Mouse (Mus musculus) kidney, postnatal 4 days (tissue): ENCODE measurements at regions not wholly inside any gene's neighbourhood (a gene's known extent, or its start where the extent isn't known, plus 50 kb on each side); places are given as distances from the start of the nearest gene placed in this dataset.
"Not testable (repeated sequence)": the region's sequence is repeated elsewhere in the genome, so short reads cannot be mapped to it uniquely, and the experiment has no call there.

Experiments used
- DNase-seq, 2 experiments: peaks; one replicate each; pipeline ENCODE4 v3.0.0; 2021; ENCODE audit warnings: mixed read lengths in 2 of 2

DNA sequence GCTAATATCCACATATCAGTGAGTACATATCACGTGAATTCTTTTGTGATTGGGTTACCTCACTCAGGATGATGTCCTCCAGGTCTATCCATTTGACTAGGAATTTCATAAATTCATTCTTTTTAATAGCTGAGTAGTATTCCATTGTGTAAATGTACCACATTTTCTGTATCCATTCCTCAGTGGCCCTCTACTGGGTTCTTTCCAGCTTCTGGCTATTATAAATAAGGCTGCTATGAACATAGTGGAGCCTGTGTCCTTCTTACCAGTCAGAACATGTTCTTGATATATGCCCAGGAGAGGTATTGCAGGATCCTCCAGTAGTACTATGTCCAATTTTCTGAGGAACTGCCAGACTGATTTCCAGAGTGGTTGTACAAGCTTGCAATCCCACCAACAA, 884.0 kb upstream of the Lrrc4c start:
- not testable (repeated sequence) for DNase-seq

DNA sequence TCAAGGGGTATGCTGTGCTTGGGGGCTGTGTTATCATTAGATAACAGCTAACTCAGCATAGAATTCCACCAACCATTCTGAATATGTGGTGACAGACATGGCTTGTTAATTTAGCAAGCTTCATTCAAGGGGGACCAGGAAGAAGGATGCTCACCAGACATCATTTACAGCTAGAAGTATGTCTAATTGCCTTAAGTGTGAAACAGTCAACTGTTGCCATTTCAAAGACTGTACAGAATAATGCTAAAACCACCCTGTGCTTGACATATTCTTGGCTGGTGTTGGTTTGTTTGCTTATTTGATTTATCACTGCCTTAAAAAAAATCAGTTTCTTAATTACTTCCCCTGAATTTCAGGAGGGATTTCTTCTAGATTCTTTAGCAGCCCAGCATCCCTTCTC, 877.0 kb upstream of the Lrrc4c start:
- no peak for DNase-seq

DNA sequence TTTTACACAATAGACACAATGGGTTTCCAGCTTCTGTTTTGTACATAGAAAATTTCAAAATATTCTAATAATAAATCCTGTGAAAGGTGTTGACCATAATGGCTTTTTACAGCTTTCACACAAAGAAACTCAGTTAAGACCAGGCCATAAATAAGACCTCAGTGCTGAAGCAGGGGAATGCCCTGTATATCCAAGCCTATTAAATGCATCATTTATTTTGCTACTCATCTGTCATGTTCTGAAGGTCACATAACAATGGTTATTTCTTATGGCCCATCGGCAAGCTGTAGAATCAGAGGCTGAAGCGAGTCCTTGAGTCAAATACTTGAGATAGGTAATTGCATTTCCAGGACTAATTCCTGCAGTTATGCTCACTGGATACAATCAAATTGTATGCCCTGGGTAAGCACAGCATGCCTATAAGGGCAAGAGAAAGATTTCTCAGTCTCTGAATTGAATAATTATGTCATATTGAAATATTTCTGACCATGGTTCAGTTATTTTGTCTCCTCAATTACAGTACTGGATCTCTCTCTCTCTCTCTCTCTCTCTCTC, 874.6 kb upstream of the Lrrc4c start:
- DNase-seq, result no peak

DNA sequence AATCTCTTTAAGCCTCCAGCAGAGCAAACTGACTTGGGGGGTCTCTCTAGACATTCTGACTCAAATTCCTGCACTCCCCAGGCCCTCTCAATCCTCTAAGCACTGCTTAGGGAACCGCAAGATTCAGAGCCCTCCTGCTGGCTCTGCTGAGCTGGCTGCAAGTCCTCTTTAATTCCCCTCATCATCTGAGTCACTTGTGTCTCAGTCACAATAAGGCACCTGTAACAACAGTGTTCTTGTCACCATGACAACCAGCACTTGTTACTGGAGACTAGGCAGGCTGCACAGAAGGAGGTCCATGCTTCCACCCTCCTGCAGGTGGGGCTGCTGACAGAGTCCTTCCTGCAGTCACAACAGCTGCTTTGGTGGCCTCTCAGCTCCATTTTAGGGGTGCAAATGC, 869.1 kb upstream of the Lrrc4c start:
- DNase-seq, result no peak

DNA sequence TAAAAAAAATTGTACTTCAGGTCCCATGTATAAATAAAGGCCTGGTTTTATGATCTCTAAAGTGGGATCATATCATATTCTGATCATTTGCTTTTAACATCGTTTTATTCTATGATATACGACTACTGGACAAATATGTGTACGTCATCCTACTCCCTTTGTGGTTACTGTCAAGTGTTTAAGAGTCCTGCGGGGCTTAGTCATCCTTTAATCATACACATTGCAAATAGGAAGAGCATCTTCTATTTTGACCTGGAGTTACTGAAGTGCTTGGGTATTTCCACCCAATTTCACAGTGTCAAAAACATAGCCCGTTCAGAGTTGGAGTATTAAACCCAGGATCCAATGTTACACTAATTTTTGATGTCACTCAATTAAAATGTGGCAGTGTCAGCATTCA, 838.1 kb upstream of the Lrrc4c start:
- DNase-seq, result no peak

DNA sequence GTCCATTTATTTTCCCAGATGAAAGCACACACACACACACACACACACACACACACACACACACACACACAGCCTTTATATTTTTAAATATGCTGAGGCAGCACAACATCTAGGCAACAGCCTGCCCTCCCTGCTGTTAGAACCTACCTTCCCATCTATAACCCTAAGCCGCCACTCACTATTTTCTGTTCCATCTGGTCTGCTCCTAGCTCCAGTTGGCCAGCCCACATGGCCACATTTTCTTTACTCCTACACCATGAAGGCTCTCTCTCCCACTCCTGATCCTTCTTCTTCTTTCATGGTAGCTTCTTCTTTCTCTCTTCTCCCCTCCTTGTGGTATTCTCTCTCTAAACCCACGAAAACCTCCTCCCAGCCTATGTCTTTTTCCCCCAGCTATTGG, 834.6 kb upstream of the Lrrc4c start:
- DNase-seq, result no peak

DNA sequence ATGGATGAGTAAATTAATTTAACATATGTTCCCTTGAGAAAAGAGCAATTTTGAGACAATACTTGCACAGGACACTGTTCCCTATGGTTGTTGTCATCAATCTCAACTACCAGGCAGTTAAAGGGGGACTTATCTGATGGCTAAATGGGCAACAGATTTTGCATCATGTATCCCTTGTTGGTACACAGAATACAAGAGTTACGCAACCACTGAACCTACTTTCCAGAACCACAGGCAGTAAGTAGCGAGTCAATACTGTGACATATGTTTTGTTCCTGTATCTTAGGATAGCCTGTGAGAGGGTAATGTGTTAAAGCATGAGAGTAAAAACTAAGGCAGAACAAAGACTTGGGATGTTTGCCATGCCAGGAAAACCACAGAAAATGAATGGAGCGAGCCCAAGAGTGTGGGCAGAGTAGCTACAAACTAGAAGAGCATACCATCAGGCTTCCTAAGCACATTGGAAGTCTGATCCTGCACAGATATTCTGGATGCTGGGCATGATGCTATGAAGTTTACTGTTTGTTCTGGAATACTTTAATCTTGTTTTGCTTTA, 830.3 kb upstream of the Lrrc4c start:
- no peak for DNase-seq

DNA sequence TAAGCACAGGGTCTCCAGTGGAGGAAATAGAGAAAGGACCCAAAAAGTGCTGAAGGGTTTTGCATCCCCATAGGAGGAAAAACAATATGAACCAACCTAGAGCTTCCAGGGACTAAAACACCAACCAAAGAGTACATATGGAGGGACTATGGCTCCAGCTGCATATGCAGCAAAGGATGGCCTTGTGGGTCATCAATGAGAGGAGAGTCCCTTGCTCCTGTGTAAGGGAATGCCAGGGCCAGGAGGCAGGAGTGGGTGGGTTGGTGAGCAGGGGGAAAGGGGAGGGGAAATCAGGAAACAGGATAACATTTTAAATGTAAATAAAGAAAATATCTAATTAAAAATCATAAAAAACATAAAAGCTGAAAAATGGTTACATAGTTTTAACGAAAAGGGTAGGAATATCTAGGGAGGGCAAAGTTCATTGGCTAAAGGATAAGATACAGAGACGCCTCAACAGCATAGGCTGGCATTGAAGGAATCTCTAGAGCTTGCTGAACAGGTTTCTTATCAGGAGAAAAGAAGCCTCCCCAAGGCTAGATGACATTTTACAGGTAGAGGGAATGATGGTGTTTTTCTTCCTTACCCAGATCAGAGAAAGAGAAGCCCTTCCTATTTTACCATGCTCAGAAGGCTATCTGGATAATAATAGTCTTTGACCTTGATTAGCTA, 823.8 kb upstream of the Lrrc4c start:
- DNase-seq, result no peak

DNA sequence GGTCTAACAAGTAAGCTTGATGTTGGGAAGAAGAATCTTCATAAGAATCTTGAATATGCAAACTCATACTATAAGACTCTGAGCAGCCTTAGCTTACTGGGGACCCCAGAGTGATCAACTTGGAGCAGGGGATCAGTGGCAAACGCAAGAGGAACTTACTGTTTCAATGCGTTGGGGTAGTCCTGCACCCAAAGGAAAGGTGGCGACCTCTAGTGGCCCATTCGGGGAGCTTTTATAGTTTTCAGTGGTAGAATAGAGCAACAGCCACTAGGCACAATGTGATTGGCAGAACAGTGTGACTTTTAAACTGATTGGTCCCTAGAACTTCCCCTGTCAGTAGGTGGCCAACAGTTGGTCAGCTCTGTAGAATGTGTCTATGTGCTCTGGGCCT, 823.3 kb upstream of the Lrrc4c start:
- peak; percentile 27 to 33 for DNase-seq

DNA sequence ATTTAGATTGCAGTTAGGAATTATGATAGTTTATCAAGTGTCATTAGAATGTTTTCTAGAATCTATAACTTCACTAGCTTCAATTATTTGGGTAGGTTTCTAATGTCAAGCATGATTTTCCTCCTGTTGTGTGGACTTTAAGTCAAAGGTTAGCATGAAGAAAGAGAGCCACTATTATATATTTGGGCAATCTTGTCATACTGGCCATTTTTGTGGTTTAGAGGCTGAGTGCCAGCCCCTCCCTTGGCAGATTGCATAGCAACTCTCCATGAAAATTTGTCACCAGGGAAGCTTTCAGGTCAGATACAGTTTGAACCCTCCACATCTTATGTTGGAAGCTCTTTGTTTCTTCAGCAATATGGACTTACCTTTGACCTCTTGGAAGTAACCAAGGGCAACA, 806.7 kb upstream of the Lrrc4c start:
- DNase-seq, result no peak

DNA sequence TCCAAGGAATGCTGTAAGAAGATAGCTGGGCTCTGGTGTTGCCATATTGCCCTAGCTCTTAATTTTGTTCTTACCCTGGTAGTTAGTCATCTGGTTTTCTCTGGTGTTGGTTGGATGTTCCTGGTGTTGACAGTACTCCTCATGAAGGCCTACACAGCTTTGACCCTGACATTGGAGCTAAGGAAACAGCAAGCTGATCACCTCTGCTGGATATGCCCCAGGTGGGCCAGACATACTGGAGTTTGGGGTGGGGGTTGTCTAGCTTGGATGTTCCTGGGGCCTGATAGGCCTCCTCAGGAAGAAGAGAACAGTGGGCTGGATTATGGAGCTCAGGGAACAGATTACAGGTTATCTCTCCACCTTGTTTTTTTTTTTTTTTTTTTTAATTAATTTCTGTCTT, 796.3 kb upstream of the Lrrc4c start:
- no peak for DNase-seq

DNA sequence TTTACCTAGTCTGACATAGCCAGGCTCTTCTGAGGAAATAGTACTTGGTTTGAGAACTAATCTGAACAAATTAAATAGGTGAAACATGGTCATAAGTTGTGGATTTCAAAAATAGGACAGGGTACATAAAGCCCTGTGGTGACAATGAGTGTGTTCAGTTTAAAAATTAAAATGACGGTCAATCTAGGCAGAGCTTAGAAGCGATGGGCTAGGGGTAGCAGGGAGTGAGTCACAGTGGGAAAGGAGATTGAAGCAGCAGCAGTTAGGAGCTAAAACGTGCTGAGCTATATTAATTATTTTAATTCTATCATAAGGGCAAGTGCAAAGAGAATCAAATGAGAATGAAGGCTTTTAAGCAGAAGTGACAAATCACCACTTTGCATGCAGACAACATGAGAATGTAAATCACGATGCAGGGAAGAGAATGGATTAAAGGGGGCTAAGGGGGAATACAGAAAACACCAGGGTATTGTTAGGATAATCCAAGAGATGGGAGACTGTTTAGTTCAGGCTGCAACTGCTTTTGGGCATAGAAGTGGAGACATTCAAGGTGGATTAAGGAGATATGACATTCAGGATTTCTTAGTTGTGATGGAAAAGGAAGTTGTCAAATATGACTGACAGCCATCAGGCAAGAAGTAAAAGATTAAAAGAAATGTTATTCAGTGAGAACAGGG, 793.2 kb upstream of the Lrrc4c start:
- no peak for DNase-seq

DNA sequence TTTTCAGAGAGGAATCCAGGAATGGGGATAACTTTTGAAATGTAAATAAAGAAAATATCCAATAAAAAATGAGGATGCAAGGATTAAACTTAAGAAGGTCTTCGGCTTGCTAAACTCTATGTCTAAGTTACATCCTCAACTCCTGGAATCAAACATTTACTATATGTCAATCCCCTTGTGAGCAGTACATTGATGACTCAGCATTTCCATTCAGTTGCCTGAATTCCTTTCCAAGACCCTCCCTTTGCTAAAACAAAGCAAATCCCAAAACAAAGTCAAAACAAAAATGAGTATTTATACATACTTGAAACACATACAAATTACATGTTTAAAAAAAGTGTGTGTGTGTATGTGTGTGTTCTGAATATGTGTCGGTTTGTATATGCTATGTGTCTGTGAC, 753.9 kb upstream of the Lrrc4c start:
- DNase-seq, result no peak

DNA sequence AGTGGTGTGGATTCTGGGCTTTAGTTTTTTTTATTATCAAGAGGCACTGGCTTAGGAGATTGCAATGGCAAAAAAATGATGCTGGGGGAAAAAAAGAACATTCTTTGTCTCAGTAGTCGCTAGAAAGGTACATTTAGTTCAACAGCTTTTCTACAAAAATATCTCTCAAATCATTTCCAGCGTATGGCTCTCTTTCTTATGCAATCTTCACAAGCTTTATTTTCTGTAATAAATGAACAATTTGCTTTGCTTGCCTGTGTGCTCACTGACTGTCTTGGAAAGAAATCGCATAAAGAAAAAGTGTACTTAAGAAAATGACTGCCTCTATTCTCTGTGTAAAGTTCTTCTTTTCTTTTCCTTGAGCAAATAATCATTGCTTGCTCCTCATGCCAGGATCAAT, 742.1 kb upstream of the Lrrc4c start:
- DNase-seq, result no peak

DNA sequence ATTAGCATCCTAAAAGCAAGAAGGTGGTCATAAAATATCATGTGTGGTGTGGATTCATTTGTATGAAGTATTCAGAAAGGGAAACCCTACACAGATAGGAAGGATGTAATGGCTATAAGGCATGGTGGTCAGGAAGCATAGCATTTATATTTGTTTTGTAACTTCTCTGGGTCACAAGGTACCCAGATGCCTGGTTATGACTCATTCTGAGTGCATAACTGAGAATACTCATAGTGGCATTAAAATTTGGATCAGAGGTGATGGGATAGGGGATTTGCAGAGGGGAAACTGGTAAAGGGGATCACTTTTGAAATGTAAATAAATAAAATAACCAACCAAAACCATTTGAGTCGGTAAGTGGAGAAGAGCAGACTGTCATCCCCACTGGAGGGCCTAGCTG, 738.8 kb upstream of the Lrrc4c start:
- no peak for DNase-seq

DNA sequence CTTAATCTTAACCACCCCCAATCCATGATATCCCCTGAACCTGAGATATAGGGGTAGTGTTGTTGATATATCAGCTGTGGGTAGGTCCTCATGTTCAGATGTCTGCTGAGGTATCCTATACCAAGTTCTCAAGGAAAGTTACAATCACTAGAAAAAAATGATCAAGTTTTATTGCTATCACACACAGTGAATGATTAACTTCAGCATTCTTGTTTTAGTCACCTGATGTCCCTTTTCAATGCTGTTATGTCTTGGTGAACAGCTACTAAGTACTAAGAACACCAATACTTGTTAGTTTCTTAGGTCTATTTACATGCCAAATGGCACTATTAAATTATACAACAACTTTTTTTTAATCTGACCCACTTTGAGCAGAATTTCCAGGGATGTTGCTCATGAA, 732.0 kb upstream of the Lrrc4c start:
- DNase-seq, result no peak

DNA sequence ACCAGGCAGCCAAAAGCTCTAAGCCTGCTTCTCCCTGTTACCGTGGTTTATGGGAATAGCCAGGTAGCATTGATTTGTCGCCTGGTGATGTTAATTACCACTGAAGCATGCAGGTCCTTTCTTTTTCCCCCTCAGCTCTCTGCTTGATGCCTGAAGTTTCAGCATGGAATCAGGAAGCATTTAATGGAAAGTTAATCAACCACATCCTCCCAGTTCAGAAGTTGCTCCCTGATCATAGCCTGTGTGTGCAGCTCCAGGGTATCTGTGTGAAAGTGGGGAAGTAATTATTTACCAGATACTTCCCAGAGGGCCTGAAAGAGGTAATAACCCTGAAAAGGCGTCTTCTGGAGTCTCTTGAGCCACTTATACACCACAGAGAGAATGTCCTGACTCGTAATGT, 730.9 kb upstream of the Lrrc4c start:
- DNase-seq, result peak; percentile 1 to 10

DNA sequence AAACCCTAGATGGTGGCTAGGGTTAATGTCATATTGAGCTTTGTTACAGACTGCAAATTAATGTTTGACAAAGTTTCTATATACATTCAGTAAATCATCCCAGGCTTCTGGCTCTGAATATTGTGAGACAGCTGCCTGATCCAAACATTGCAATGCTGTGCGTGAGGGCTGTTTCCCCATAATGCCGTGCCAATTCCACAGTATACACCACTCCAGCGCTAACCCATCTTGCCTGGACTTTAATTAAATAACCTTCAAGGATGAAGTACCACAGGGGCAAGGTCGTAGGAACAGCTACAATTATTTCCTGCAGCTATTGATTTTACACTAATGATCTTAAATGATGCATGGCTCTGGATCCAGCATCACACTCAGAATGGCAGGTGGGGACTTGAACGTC, 704.6 kb upstream of the Lrrc4c start:
- DNase-seq, result no peak

DNA sequence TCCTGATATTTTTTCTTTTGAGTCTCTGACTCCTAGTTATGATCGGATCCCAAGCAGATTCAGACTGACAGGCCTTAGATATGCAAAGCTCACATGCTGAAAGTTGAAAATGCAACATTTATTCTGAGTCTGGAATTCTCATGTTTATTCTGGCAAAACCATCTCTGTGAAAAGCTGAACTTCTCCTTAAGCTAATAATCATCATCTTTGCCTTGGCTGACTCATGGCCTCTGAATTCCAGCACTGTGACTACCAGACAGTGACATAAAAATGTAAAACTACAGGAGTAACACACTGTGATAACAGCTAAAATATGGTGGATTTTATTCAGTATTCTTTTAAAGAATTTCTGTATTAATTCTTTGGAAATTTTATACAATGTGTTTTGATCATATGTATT, 680.4 kb upstream of the Lrrc4c start:
- DNase-seq, result no peak

DNA sequence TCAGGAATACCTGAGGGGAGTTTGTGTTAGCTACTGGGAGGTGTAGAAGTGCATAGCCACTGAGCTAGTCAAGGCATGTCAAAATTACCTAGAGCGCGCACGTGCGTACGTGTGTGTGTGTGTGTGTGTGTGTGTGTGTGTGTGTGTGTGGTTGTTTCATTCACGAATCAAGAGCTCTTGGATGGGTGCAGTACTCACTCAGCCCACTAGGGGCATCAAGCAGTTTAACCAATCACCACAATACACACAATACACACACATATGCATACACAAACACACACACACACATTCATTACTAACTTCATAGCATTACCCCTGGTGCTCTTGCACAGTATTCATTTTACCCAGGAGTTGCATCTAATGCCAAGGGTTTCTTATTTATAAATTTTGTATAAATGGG, 643.6 kb upstream of the Lrrc4c start:
- DNase-seq, result peak; percentile 18 to 27

DNA sequence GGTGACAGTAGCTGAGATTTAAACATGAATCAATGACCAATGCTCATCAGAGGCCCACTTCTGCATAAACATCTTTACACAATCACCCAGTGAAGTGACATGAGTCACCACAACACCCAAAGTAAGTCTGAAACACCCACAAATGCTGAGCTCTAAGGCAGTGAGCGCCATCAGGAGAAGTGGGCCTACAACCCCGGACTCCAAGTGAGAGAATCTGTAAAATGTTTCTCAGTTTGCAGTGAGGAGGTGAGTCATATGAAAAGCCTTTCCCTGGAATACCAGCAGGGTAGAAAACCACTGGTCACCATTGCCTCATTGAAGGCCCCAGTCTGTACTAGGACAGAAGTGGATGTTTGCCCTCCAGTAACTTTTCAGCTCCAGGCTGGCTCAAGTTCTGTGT, 602.6 kb upstream of the Lrrc4c start:
- DNase-seq, result no peak
